Mouse (Mus musculus): Measurements from ENCODE around the gene Dyx1c1. TPM values are rescaled to one million over a fixed set of nuclear protein-coding genes. Genes with fewer than 3 reads are reported as not detected.
A peak's percentile ranks its signal among the peaks of the same experiment; 100 is the strongest.

Gene Dyx1c1
- 2.6 and 2.7 TPM in 2 replicates for polyA plus RNA-seq (2016; fragmentation: Nextera tagmentation; extraction: Ambion mirVana)

- H3K9me3 ChIP-seq (replicated peaks): no peaks in the 10 kb centered on the region
- peak; percentile 94 for ATAC-seq (ENCODE audit: low FRiP score)
- H3K4me2 ChIP-seq (replicated peaks): peak within 1 kb of the TSS; percentile 69
- H3K27me3 ChIP-seq: no peaks in the 10 kb centered on the region
- H3K4me1 ChIP-seq: peaks cover 9% of the 10 kb centered on the region
- 2% methylated on average over 43 of the region's 43 CpGs for WGBS
- no peaks in the 10 kb centered on the region for H3K36me3 ChIP-seq
- H3K9ac ChIP-seq: peak within 1 kb of the TSS; percentile 66
- H3K4me3 ChIP-seq: peak within 1 kb of the TSS; percentile 60
- peak within 1 kb of the TSS; percentile 44; the same call in 1 of the 2 replicates for H3K27ac ChIP-seq
Observed at GRCm38 (mm10) chr9:72958521-72959450, at the start of gene Dyx1c1, which contains the start of gene Gm44503. Dyx1c1 (plus strand) TSS chr9:72958785. Gm44503 (plus strand) TSS chr9:72958852.

DNA sequence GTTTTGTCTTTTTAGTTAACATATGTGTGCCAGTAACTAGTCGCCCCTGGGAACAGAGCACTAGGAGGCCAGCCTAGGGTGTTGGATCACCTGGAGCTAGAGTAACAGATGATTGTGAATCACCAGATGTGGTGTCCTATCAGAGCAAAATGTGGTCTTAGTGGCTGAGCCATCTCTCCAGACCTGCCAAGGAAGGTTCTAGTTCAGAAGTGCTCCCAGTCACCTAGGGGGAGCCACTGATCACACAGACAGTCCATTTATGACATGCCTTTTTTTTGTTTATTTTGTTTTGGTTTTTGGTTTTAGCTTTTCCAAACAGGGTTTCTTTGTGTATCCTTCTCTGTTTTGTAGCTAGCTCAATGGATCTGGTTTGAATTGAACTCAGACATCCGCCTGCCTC is 47.2 kb upstream of the Dyx1c1 start:
- 88% methylated on average over 2 of the region's 2 CpGs for WGBS
- H3K9me3 ChIP-seq (replicated peaks): no peaks in the 10 kb centered on the region
- no peaks in the 10 kb centered on the region for H3K4me1 ChIP-seq
- no peak for ATAC-seq (ENCODE audit: low FRiP score)
- peaks cover 4% of the 10 kb centered on the region; the same call in 1 of the 2 replicates for H3K36me3 ChIP-seq
- H3K27me3 ChIP-seq: no peaks in the 10 kb centered on the region
- H3K27ac ChIP-seq: no peak overlapping the region
- no peak overlapping the region for H3K9ac ChIP-seq
- H3K4me2 ChIP-seq (replicated peaks): no peak overlapping the region
- H3K4me3 ChIP-seq: no peak overlapping the region

- no peaks in the 10 kb centered on the region for H3K27me3 ChIP-seq
- ATAC-seq (ENCODE audit: low FRiP score): no peak
- no peaks in the 10 kb centered on the region for H3K4me1 ChIP-seq
- no peak overlapping the region for H3K27ac ChIP-seq
- no peak overlapping the region for H3K9ac ChIP-seq
- no peaks in the 10 kb centered on the region for H3K9me3 ChIP-seq (replicated peaks)
- H3K4me3 ChIP-seq: no peak overlapping the region
- WGBS: 82% methylated on average over 6 of the region's 6 CpGs
- no peak overlapping the region for H3K4me2 ChIP-seq (replicated peaks)
- no peaks in the 10 kb centered on the region for H3K36me3 ChIP-seq
Observed at GRCm38 (mm10) chr9:72913551-72913950, 45.0 kb upstream of the Dyx1c1 start.

- Histone ChIP-seq H3K9ac (no peak overlapping the region), H3K9me3 (replicated peaks) (no peaks in the 10 kb centered on the region), H3K4me2 (replicated peaks) (no peak overlapping the region), H3K4me1 (no peaks in the 10 kb centered on the region), H3K36me3 (no peaks in the 10 kb centered on the region), H3K4me3 (no peak overlapping the region), H3K27me3 (no peaks in the 10 kb centered on the region), H3K27ac (no peak overlapping the region)
- ATAC-seq (ENCODE audit: low FRiP score): no peak
- 69% methylated on average over 7 of the region's 7 CpGs for WGBS
Observed at GRCm38 (mm10) chr9:72915728-72916127, 42.9 kb upstream of the Dyx1c1 start.

DNA sequence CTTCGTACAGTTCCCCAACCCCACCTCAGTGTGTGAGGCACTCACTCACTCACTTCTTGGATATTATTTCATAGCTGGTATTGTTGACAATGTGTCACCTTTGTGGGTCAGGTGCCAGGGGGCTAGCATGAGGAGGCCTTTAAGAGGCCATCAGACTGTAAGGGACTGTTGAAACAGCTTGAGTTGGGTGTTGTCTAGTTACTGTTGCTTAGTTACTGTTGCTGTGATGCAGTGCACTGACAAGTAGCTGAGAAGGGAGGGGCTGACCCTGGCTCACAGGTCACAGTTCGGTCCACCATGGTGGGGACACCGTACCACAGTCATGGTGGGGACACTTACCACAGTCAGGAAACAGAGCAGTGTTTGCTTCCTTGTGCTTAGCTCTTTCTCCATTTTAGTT is 35.5 kb upstream of the Dyx1c1 start:
- no peak for ATAC-seq (ENCODE audit: low FRiP score)
- Histone ChIP-seq H3K27ac (no peak overlapping the region), H3K9ac (no peak overlapping the region), H3K9me3 (replicated peaks) (no peaks in the 10 kb centered on the region), H3K4me2 (replicated peaks) (no peak overlapping the region), H3K27me3 (no peaks in the 10 kb centered on the region), H3K4me1 (peaks cover 21% of the 10 kb centered on the region), H3K4me3 (no peak overlapping the region), H3K36me3 (no peaks in the 10 kb centered on the region)
- WGBS: 77% methylated on average over 3 of the region's 3 CpGs

GRCm38 (mm10) chr9:72925021-72925934 is 33.3 kb upstream of the Dyx1c1 start, which contains the start of gene Pygo1:
Pygo1 (plus strand) TSS chr9:72925645.
- Histone ChIP-seq H3K36me3 (no peaks in the 10 kb centered on the region), H3K9me3 (replicated peaks) (no peaks in the 10 kb centered on the region), H3K4me2 (replicated peaks) (peak within 1 kb of the TSS; percentile 91), H3K27me3 (no peaks in the 10 kb centered on the region), H3K9ac (peak within 1 kb of the TSS; percentile 96), H3K4me3 (peak within 1 kb of the TSS; percentile 72), H3K4me1 (peaks cover 25% of the 10 kb centered on the region), H3K27ac (peak within 1 kb of the TSS; percentile 87)
- peak; percentile 87 for ATAC-seq (ENCODE audit: low FRiP score)
- under 1% methylated on average over 96 of the region's 108 CpGs for WGBS

DNA sequence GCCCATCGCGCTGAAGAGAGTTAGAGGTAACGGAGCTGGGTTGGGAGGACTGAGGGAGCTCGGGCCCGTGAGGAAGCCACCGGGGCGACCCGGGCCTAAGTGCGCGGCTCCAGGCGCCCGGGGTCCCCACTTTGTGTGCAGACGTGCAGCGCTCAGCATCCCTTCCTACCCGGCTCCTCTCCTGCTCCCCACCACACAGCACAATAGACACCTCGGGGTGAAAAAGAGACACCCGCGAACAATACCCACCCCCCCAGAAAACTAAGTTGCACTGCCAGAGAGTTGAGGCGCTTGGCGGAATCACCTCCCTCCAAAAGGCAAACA is 32.7 kb upstream of the Dyx1c1 start:
- Histone ChIP-seq H3K4me3 (peak overlapping the region; percentile 72), H3K36me3 (no peaks in the 10 kb centered on the region), H3K27ac (peak overlapping the region; percentile 87), H3K4me2 (replicated peaks) (peak overlapping the region; percentile 91), H3K9me3 (replicated peaks) (no peaks in the 10 kb centered on the region), H3K27me3 (no peaks in the 10 kb centered on the region), H3K9ac (peak overlapping the region; percentile 96), H3K4me1 (peaks cover 25% of the 10 kb centered on the region)
- 1% methylated on average over 20 of the region's 20 CpGs for WGBS
- ATAC-seq (ENCODE audit: low FRiP score): peak; percentile 70

GRCm38 (mm10) chr9:72931166-72931790 is 27.3 kb upstream of the Dyx1c1 start:
- no peak for ATAC-seq (ENCODE audit: low FRiP score)
- no peak overlapping the region for H3K4me3 ChIP-seq
- H3K9me3 ChIP-seq (replicated peaks): no peaks in the 10 kb centered on the region
- peaks cover 20% of the 10 kb centered on the region for H3K4me1 ChIP-seq
- WGBS: 85% methylated on average over 13 of the region's 13 CpGs
- no peak overlapping the region for H3K27ac ChIP-seq
- no peak overlapping the region for H3K4me2 ChIP-seq (replicated peaks)
- no peak overlapping the region for H3K9ac ChIP-seq
- no peaks in the 10 kb centered on the region for H3K27me3 ChIP-seq
- H3K36me3 ChIP-seq: peaks cover 9% of the 10 kb centered on the region; the same call in 1 of the 2 replicates

- Histone ChIP-seq H3K27ac (no peak overlapping the region), H3K9me3 (replicated peaks) (no peaks in the 10 kb centered on the region), H3K4me3 (no peak overlapping the region), H3K4me2 (replicated peaks) (no peak overlapping the region), H3K9ac (no peak overlapping the region), H3K4me1 (no peaks in the 10 kb centered on the region), H3K27me3 (no peaks in the 10 kb centered on the region), H3K36me3 (peaks cover 9% of the 10 kb centered on the region; the same call in 1 of the 2 replicates)
- no peak for ATAC-seq (ENCODE audit: low FRiP score)
- 84% methylated on average over 4 of the region's 4 CpGs for WGBS
Observed at GRCm38 (mm10) chr9:72935309-72935708, 23.3 kb upstream of the Dyx1c1 start.

GRCm38 (mm10) chr9:72936301-72936700 is 22.3 kb upstream of the Dyx1c1 start:
- 70% methylated on average over 2 of the region's 2 CpGs for WGBS
- ATAC-seq (ENCODE audit: low FRiP score): no peak
- Histone ChIP-seq H3K27me3 (no peaks in the 10 kb centered on the region), H3K9ac (no peak overlapping the region), H3K4me1 (no peaks in the 10 kb centered on the region), H3K9me3 (replicated peaks) (no peaks in the 10 kb centered on the region), H3K36me3 (peaks cover 9% of the 10 kb centered on the region; the same call in 1 of the 2 replicates), H3K27ac (no peak overlapping the region), H3K4me3 (no peak overlapping the region), H3K4me2 (replicated peaks) (no peak overlapping the region)

GRCm38 (mm10) chr9:72943424-72943823 is 15.2 kb upstream of the Dyx1c1 start:
- Histone ChIP-seq H3K9ac (no peak overlapping the region), H3K4me1 (no peaks in the 10 kb centered on the region), H3K4me2 (replicated peaks) (no peak overlapping the region), H3K36me3 (peaks cover 35% of the 10 kb centered on the region), H3K27ac (no peak overlapping the region), H3K9me3 (replicated peaks) (peaks cover 5% of the 10 kb centered on the region; the same call in 1 of the 2 replicates), H3K4me3 (no peak overlapping the region), H3K27me3 (no peaks in the 10 kb centered on the region)
- 63% methylated on average over 3 of the region's 3 CpGs for WGBS
- no peak for ATAC-seq (ENCODE audit: low FRiP score)

All from hindbrain, embryonic 12.5 days (tissue).